Mouse (Mus musculus): ENCODE measurements around the gene Fam83e. TPM values are rescaled to one million over a fixed set of nuclear protein-coding genes. Genes with fewer than 3 reads are reported as not detected.

Gene Fam83e
- polyA plus RNA-seq, 1 experiment from 2014 or later = 0.33 TPM

GRCm38 (mm10) chr7:45689099-45689498 is 31.9 kb upstream of the Fam83e start:
- Histone ChIP-seq H3K9ac (no peak overlapping the region), H3K4me2 (no peak overlapping the region), H3K36me3 (replicated peaks) (no peaks in the 10 kb centered on the region), H3K9me3 (replicated peaks) (no peaks in the 10 kb centered on the region), H3K27me3 (peaks cover 15% of the 10 kb centered on the region; the same call in 1 of the 2 replicates), H3K27ac (replicated peaks) (no peak overlapping the region), H3K4me1 (replicated peaks) (no peaks in the 10 kb centered on the region), H3K4me3 (replicated peaks) (no peak overlapping the region)
- no peak for ATAC-seq (ENCODE audit: insufficient read depth)
- 50% methylated on average over 6 of the region's 6 CpGs for WGBS (ENCODE audit: insufficient replicate concordance)

- no peaks in the 10 kb centered on the region for H3K36me3 ChIP-seq (replicated peaks)
- no peak overlapping the region for H3K27ac ChIP-seq (replicated peaks)
- no peak overlapping the region for H3K4me3 ChIP-seq (replicated peaks)
- H3K27me3 ChIP-seq = peaks cover 10% of the 10 kb centered on the region; the same call in 1 of the 2 replicates
- no peak overlapping the region for H3K9ac ChIP-seq
- no peaks in the 10 kb centered on the region for H3K9me3 ChIP-seq (replicated peaks)
- WGBS (ENCODE audit: insufficient replicate concordance) = 36% methylated on average over 11 of the region's 11 CpGs
- no peaks in the 10 kb centered on the region for H3K4me1 ChIP-seq (replicated peaks)
- no peak overlapping the region for H3K4me2 ChIP-seq
- ATAC-seq (ENCODE audit: insufficient read depth) = no peak
Observed at GRCm38 (mm10) chr7:45689800-45690199, 31.2 kb upstream of the Fam83e start.

GRCm38 (mm10) chr7:45692364-45692763 is 28.6 kb upstream of the Fam83e start:
- ATAC-seq (ENCODE audit: insufficient read depth) = peak; percentile 51
- 55% methylated on average over 2 of the region's 2 CpGs for WGBS (ENCODE audit: insufficient replicate concordance)
- no peak overlapping the region for H3K9ac ChIP-seq

GRCm38 (mm10) chr7:45693921-45694591 is 27.0 kb upstream of the Fam83e start, which contains the start of gene Sec1:
TSS of gene Sec1 (minus strand) at chr7:45694402.
- no peak within 1 kb of the TSS for H3K9ac ChIP-seq
- H3K4me1 ChIP-seq (replicated peaks) = no peaks in the 10 kb centered on the region
- H3K36me3 ChIP-seq (replicated peaks) = no peaks in the 10 kb centered on the region
- no peaks in the 10 kb centered on the region for H3K9me3 ChIP-seq (replicated peaks)
- H3K4me3 ChIP-seq (replicated peaks) = no peak within 1 kb of the TSS
- peaks cover 21% of the 10 kb centered on the region for H3K27me3 ChIP-seq
- no peak within 1 kb of the TSS for H3K4me2 ChIP-seq
- ATAC-seq (ENCODE audit: insufficient read depth) = no peak
- H3K27ac ChIP-seq (replicated peaks) = no peak within 1 kb of the TSS
- WGBS (ENCODE audit: insufficient replicate concordance) = 87% methylated on average over 50 of the region's 50 CpGs

More at GRCm38 (mm10) chr7:45692364-45692763, 28.6 kb upstream of the Fam83e start:
- Histone ChIP-seq H3K4me3 (replicated peaks) (no peak overlapping the region), H3K9me3 (replicated peaks) (no peaks in the 10 kb centered on the region), H3K4me2 (no peak overlapping the region), H3K36me3 (replicated peaks) (no peaks in the 10 kb centered on the region), H3K27me3 (peaks cover 10% of the 10 kb centered on the region; the same call in 1 of the 2 replicates), H3K27ac (replicated peaks) (no peak overlapping the region), H3K4me1 (replicated peaks) (no peaks in the 10 kb centered on the region)

- H3K9ac ChIP-seq = no peak overlapping the region
- no peaks in the 10 kb centered on the region for H3K36me3 ChIP-seq (replicated peaks)
- no peak for ATAC-seq (ENCODE audit: insufficient read depth)
- no peak overlapping the region for H3K4me3 ChIP-seq (replicated peaks)
- no peaks in the 10 kb centered on the region for H3K9me3 ChIP-seq (replicated peaks)
- H3K27ac ChIP-seq (replicated peaks) = no peak overlapping the region
- peaks cover 29% of the 10 kb centered on the region for H3K27me3 ChIP-seq
- H3K4me1 ChIP-seq (replicated peaks) = peaks cover 4% of the 10 kb centered on the region; the same call in 1 of the 2 replicates
- WGBS (ENCODE audit: insufficient replicate concordance) = 25% methylated on average over 6 of the region's 6 CpGs
- no peak overlapping the region for H3K4me2 ChIP-seq
Observed at GRCm38 (mm10) chr7:45695098-45695497, 25.9 kb upstream of the Fam83e start.

GRCm38 (mm10) chr7:45697894-45698293 is 23.1 kb upstream of the Fam83e start:
- Histone ChIP-seq H3K4me2 (no peak overlapping the region), H3K9ac (no peak overlapping the region), H3K4me3 (replicated peaks) (no peak overlapping the region), H3K36me3 (replicated peaks) (no peaks in the 10 kb centered on the region), H3K27ac (replicated peaks) (no peak overlapping the region), H3K9me3 (replicated peaks) (no peaks in the 10 kb centered on the region), H3K27me3 (peaks cover 51% of the 10 kb centered on the region), H3K4me1 (replicated peaks) (peaks cover 8% of the 10 kb centered on the region; the same call in 1 of the 2 replicates)
- no peak for ATAC-seq (ENCODE audit: insufficient read depth)
- WGBS (ENCODE audit: insufficient replicate concordance) = 62% methylated on average over 7 of the region's 7 CpGs

- ATAC-seq (ENCODE audit: insufficient read depth) = no peak
- Histone ChIP-seq H3K9ac (no peak within 1 kb of the TSS), H3K9me3 (replicated peaks) (no peaks in the 10 kb centered on the region), H3K36me3 (replicated peaks) (no peaks in the 10 kb centered on the region), H3K4me2 (peak within 1 kb of the TSS; percentile 35; the same call in 1 of the 2 replicates), H3K4me3 (replicated peaks) (0 out of 2 replicates have a peak within 1 kb of the TSS, but pooled peaks have one; percentile 5), H3K27me3 (peaks cover 56% of the 10 kb centered on the region), H3K4me1 (replicated peaks) (peaks cover 21% of the 10 kb centered on the region), H3K27ac (replicated peaks) (no peak within 1 kb of the TSS)
- WGBS (ENCODE audit: insufficient replicate concordance) = 6% methylated on average over 36 of the region's 36 CpGs
Observed at GRCm38 (mm10) chr7:45699523-45700141, 21.4 kb upstream of the Fam83e start, which contains the start of gene Car11. TSS of gene Car11 (plus strand) at chr7:45699843.

GRCm38 (mm10) chr7:45700301-45701015 is 20.6 kb upstream of the Fam83e start:
- no peaks in the 10 kb centered on the region for H3K36me3 ChIP-seq (replicated peaks)
- 0 out of 2 replicates have a peak overlapping the region, but pooled peaks have one; percentile 5 for H3K4me3 ChIP-seq (replicated peaks)
- ATAC-seq (ENCODE audit: insufficient read depth) = no peak
- H3K27me3 ChIP-seq = peaks cover 56% of the 10 kb centered on the region
- H3K9ac ChIP-seq = no peak overlapping the region
- no peak overlapping the region for H3K27ac ChIP-seq (replicated peaks)
- no peaks in the 10 kb centered on the region for H3K9me3 ChIP-seq (replicated peaks)
- 1% methylated on average over 20 of the region's 20 CpGs for WGBS (ENCODE audit: insufficient replicate concordance)
- H3K4me1 ChIP-seq (replicated peaks) = peaks cover 29% of the 10 kb centered on the region
- peak overlapping the region; percentile 30; the same call in 1 of the 2 replicates for H3K4me2 ChIP-seq

- Histone ChIP-seq H3K4me3 (replicated peaks) (no peak overlapping the region), H3K27me3 (peaks cover 56% of the 10 kb centered on the region), H3K9ac (no peak overlapping the region), H3K4me1 (replicated peaks) (peaks cover 35% of the 10 kb centered on the region), H3K27ac (replicated peaks) (no peak overlapping the region), H3K36me3 (replicated peaks) (no peaks in the 10 kb centered on the region), H3K9me3 (replicated peaks) (no peaks in the 10 kb centered on the region), H3K4me2 (no peak overlapping the region)
- WGBS (ENCODE audit: insufficient replicate concordance) = 36% methylated on average over 11 of the region's 11 CpGs
- no peak for ATAC-seq (ENCODE audit: insufficient read depth)
Observed at GRCm38 (mm10) chr7:45701072-45701471, 19.9 kb upstream of the Fam83e start.

- no peaks in the 10 kb centered on the region for H3K36me3 ChIP-seq (replicated peaks)
- peaks cover 40% of the 10 kb centered on the region for H3K4me1 ChIP-seq (replicated peaks)
- no peak overlapping the region for H3K4me2 ChIP-seq
- ATAC-seq (ENCODE audit: insufficient read depth) = no peak
- no peaks in the 10 kb centered on the region for H3K9me3 ChIP-seq (replicated peaks)
- no peak overlapping the region for H3K4me3 ChIP-seq (replicated peaks)
- peaks cover 56% of the 10 kb centered on the region for H3K27me3 ChIP-seq
- no peak overlapping the region for H3K27ac ChIP-seq (replicated peaks)
- 70% methylated on average over 11 of the region's 11 CpGs for WGBS (ENCODE audit: insufficient replicate concordance)
- no peak overlapping the region for H3K9ac ChIP-seq
Observed at GRCm38 (mm10) chr7:45701607-45702006, 19.4 kb upstream of the Fam83e start.

GRCm38 (mm10) chr7:45702316-45702715 is 18.7 kb upstream of the Fam83e start:
- Histone ChIP-seq H3K4me3 (replicated peaks) (no peak overlapping the region), H3K4me2 (no peak overlapping the region), H3K27ac (replicated peaks) (no peak overlapping the region), H3K27me3 (peaks cover 56% of the 10 kb centered on the region), H3K4me1 (replicated peaks) (peaks cover 47% of the 10 kb centered on the region), H3K9ac (no peak overlapping the region), H3K36me3 (replicated peaks) (no peaks in the 10 kb centered on the region), H3K9me3 (replicated peaks) (no peaks in the 10 kb centered on the region)
- 72% methylated on average over 11 of the region's 11 CpGs for WGBS (ENCODE audit: insufficient replicate concordance)
- ATAC-seq (ENCODE audit: insufficient read depth) = no peak

Data from liver, embryonic 15.5 days (tissue).